Mouse (Mus musculus): ENCODE results near the gene Tspoap1. TPM values are rescaled to one million over a fixed set of nuclear protein-coding genes. Genes with fewer than 3 reads are reported as not detected.

Tspoap1 gene
- polyA plus RNA-seq, 1 experiment: 198 TPM

DNA sequence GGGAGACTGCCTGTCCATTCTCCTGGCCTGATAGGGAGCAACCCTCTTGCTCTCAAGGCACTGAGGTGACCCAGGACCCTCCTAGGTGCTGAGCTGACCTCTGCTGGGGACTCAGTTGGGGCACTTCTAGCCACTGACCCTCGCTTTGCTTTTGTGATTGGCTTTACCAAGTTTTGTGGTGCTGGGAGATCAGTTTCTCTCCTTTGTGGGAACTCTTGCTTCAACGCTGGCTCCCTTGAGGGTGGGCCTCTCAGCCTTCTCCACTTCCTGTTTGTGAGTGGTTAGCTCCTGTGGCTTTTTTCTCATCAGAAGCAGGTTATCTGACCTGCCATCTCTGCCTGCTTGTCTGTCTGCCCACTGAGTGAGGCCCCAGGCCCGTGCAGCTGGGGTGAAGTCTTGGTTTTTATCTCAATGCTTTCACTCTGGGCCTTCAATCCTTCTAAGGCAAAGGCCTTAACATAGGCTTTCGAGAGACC is 8.8 kb upstream of the Tspoap1 start:
- WGBS: 61% methylated on average over 4 of the region's 4 CpGs
- DNase-seq: no peak
- Histone ChIP-seq H3K27me3 (ENCODE audit: control insufficient read depth, insufficient read depth, low read length) (no peaks in the 10 kb centered on the region), H3K27ac (ENCODE audit: insufficient read depth, low read length) (no peak overlapping the region), H3K4me1 (ENCODE audit: control insufficient read depth, insufficient read depth, low read length) (no peaks in the 10 kb centered on the region), H3K4me3 (replicated peaks; ENCODE audit: insufficient read depth, low read depth, low read length) (no peak overlapping the region)
- no peak for TF ChIP-seq POLR2A (IDR thresholded peaks at IDR 0.05; ENCODE audit: borderline replicate concordance, insufficient read depth, low read length)
- TF ChIP-seq CTCF (IDR thresholded peaks at IDR 0.05; ENCODE audit: borderline replicate concordance, insufficient read depth, low read depth, low read length): no peak

GRCm38 (mm10) chr11:87752307-87752706 is 8.0 kb upstream of the Tspoap1 start:
- Histone ChIP-seq H3K4me3 (replicated peaks; ENCODE audit: insufficient read depth, low read depth, low read length) (no peak overlapping the region), H3K27me3 (ENCODE audit: control insufficient read depth, insufficient read depth, low read length) (no peaks in the 10 kb centered on the region), H3K4me1 (ENCODE audit: control insufficient read depth, insufficient read depth, low read length) (no peaks in the 10 kb centered on the region), H3K27ac (ENCODE audit: insufficient read depth, low read length) (no peak overlapping the region)
- DNase-seq: no peak
- 66% methylated on average over 1 of the region's 1 CpGs for WGBS
- TF ChIP-seq POLR2A (IDR thresholded peaks at IDR 0.05; ENCODE audit: borderline replicate concordance, insufficient read depth, low read length) (no peak), CTCF (IDR thresholded peaks at IDR 0.05; ENCODE audit: borderline replicate concordance, insufficient read depth, low read depth, low read length) (no peak)

GRCm38 (mm10) chr11:87753255-87753654 is 7.1 kb upstream of the Tspoap1 start:
- Histone ChIP-seq H3K27ac (ENCODE audit: insufficient read depth, low read length) (no peak overlapping the region), H3K4me3 (replicated peaks; ENCODE audit: insufficient read depth, low read depth, low read length) (no peak overlapping the region), H3K27me3 (ENCODE audit: control insufficient read depth, insufficient read depth, low read length) (no peaks in the 10 kb centered on the region), H3K4me1 (ENCODE audit: control insufficient read depth, insufficient read depth, low read length) (no peaks in the 10 kb centered on the region)
- TF ChIP-seq POLR2A (IDR thresholded peaks at IDR 0.05; ENCODE audit: borderline replicate concordance, insufficient read depth, low read length) (no peak), CTCF (IDR thresholded peaks at IDR 0.05; ENCODE audit: borderline replicate concordance, insufficient read depth, low read depth, low read length) (no peak)
- no peak for DNase-seq
- 78% methylated on average over 8 of the region's 8 CpGs for WGBS

DNA sequence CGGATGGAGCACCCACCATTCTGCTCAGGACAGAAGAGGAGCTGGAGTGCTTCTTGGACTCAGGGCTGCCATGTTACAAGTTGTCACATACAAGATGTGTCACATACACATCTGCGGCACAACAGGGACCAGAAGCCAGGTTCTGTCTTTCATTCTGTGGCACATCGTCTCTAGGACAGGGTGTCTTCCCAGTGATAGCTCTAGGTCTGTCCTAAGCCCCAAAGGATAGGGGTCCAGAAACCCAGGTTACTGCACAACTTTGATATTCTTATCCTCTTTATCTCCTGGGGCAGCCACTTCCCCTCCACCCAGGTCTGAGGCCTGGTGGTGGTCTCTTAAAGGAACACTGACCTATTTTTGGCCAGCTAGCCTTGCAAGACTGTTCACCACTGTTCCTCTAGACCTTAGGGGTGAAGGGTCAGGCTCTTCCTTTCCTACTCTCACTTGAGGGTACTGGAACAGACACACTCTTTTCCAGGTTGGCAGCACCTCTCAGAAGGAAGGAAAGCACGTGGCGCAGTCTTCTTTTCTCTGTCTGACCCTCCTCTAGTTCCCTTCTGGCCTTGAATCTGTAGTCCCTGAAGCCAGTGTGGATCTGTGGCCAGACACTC is 6.3 kb upstream of the Tspoap1 start:
- WGBS: 85% methylated on average over 5 of the region's 5 CpGs
- no peak for DNase-seq
- TF ChIP-seq POLR2A (IDR thresholded peaks at IDR 0.05; ENCODE audit: borderline replicate concordance, insufficient read depth, low read length) (no peak), CTCF (IDR thresholded peaks at IDR 0.05; ENCODE audit: borderline replicate concordance, insufficient read depth, low read depth, low read length) (no peak)

DNA sequence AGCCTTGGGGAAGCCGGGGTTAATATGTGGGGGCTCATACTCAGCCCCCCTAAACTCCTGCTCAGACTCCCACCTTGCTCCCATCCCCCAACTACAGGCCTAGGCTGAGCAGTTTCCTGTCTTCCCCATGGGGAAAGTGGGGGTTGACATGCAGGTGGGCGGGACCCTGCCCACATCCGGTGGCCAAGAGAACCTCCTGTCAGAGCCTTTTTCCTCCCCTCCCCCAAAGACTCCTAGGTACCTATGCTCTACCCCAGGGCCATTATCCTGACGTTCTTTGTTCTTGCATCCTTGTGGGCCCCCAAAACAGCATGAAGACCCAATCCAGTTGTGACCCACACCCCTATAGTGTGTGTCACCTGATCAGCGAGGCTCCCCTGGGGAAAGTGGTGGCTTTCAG is 5.7 kb upstream of the Tspoap1 start:
- TF ChIP-seq CTCF (IDR thresholded peaks at IDR 0.05; ENCODE audit: borderline replicate concordance, insufficient read depth, low read depth, low read length) (no peak), POLR2A (IDR thresholded peaks at IDR 0.05; ENCODE audit: borderline replicate concordance, insufficient read depth, low read length) (no peak)
- Histone ChIP-seq H3K27ac (ENCODE audit: insufficient read depth, low read length) (no peak overlapping the region), H3K4me1 (ENCODE audit: control insufficient read depth, insufficient read depth, low read length) (no peaks in the 10 kb centered on the region; the same call in 1 of the 2 replicates), H3K4me3 (replicated peaks; ENCODE audit: insufficient read depth, low read depth, low read length) (no peak overlapping the region), H3K27me3 (ENCODE audit: control insufficient read depth, insufficient read depth, low read length) (no peaks in the 10 kb centered on the region)
- DNase-seq: no peak
- 74% methylated on average over 5 of the region's 5 CpGs for WGBS

More for the DNA sequence above, 6.3 kb upstream of the Tspoap1 start:
- Histone ChIP-seq H3K27ac (ENCODE audit: insufficient read depth, low read length) (no peak overlapping the region), H3K27me3 (ENCODE audit: control insufficient read depth, insufficient read depth, low read length) (no peaks in the 10 kb centered on the region), H3K4me3 (replicated peaks; ENCODE audit: insufficient read depth, low read depth, low read length) (no peak overlapping the region), H3K4me1 (ENCODE audit: control insufficient read depth, insufficient read depth, low read length) (no peaks in the 10 kb centered on the region)

- Histone ChIP-seq H3K4me1 (ENCODE audit: control insufficient read depth, insufficient read depth, low read length) (no peaks in the 10 kb centered on the region; the same call in 1 of the 2 replicates), H3K27me3 (ENCODE audit: control insufficient read depth, insufficient read depth, low read length) (no peaks in the 10 kb centered on the region), H3K27ac (ENCODE audit: insufficient read depth, low read length) (no peak overlapping the region), H3K4me3 (replicated peaks; ENCODE audit: insufficient read depth, low read depth, low read length) (no peak overlapping the region)
- no peak for TF ChIP-seq CTCF (IDR thresholded peaks at IDR 0.05; ENCODE audit: borderline replicate concordance, insufficient read depth, low read depth, low read length)
- no peak for TF ChIP-seq POLR2A (IDR thresholded peaks at IDR 0.05; ENCODE audit: borderline replicate concordance, insufficient read depth, low read length)
- DNase-seq: no peak
- WGBS: 69% methylated on average over 17 of the region's 17 CpGs
Observed at GRCm38 (mm10) chr11:87755360-87756017, 4.9 kb upstream of the Tspoap1 start.

GRCm38 (mm10) chr11:87756251-87756820 is 4.0 kb upstream of the Tspoap1 start:
- Histone ChIP-seq H3K27me3 (ENCODE audit: control insufficient read depth, insufficient read depth, low read length) (no peaks in the 10 kb centered on the region), H3K4me3 (replicated peaks; ENCODE audit: insufficient read depth, low read depth, low read length) (no peak overlapping the region), H3K4me1 (ENCODE audit: control insufficient read depth, insufficient read depth, low read length) (no peaks in the 10 kb centered on the region; the same call in 1 of the 2 replicates), H3K27ac (ENCODE audit: insufficient read depth, low read length) (no peak overlapping the region)
- DNase-seq: no peak
- 91% methylated on average over 15 of the region's 15 CpGs for WGBS
- TF ChIP-seq POLR2A (IDR thresholded peaks at IDR 0.05; ENCODE audit: borderline replicate concordance, insufficient read depth, low read length): no peak
- no peak for TF ChIP-seq CTCF (IDR thresholded peaks at IDR 0.05; ENCODE audit: borderline replicate concordance, insufficient read depth, low read depth, low read length)

Data from cerebellum, adult 2 months (tissue).